Mouse (Mus musculus) stomach, postnatal 0 days (tissue): ENCODE data around the gene Rimklb. TPM values are rescaled to one million over a fixed set of nuclear protein-coding genes. Genes with fewer than 3 reads are reported as not detected.

ENCODE experiments used
- ATAC-seq: fragments of 200-750 bp; cut with Nextera tagmentation; 2 replicates; pipeline ENCODE4 v1.8.0; 2017; ENCODE audit not compliant: low FRiP score, low TSS enrichment
- DNase-seq: peaks from one replicate; pipeline ENCODE4 v3.0.0-alpha.2; 2016; ENCODE audit warnings: low spot score
- H3K27ac ChIP-seq: fragments of 300-500 bp; sonication (generic); replicated peaks from 2 replicates; pipeline ENCODE4 v1.5.1; 2014; ENCODE audit warnings: mild to moderate bottlenecking, control low read depth
- H3K27me3 ChIP-seq: fragments of 300-500 bp; sonication (generic); 2 replicates; pipeline ENCODE4 v1.6.1; 2014; ENCODE audit warnings: low read length; ENCODE audit not compliant: control insufficient read depth, insufficient read depth
- H3K36me3 ChIP-seq: fragments of 300-500 bp; sonication (generic); 2 replicates; pipeline ENCODE4 v1.6.1; 2014; ENCODE audit warnings: low read length, mixed read lengths; ENCODE audit not compliant: control insufficient read depth, insufficient read depth
- H3K4me1 ChIP-seq: fragments of 300-500 bp; sonication (generic); replicated peaks from 2 replicates; pipeline ENCODE4 v1.6.1; 2014; ENCODE audit warnings: antibody characterized with exemption; ENCODE audit not compliant: control insufficient read depth, insufficient read depth
- H3K4me2 ChIP-seq: fragments of 300-500 bp; sonication (generic); replicated peaks from 2 replicates; pipeline ENCODE4 v1.6.1; 2014; ENCODE audit warnings: low read depth, mild to moderate bottlenecking, control low read depth, moderate library complexity
- H3K4me3 ChIP-seq: fragments of 300-500 bp; sonication (generic); 2 replicates; pipeline ENCODE4 v1.5.1; 2014; ENCODE audit warnings: low read depth, low read length, control low read depth
- H3K9ac ChIP-seq: fragments of 300-500 bp; sonication (generic); 2 replicates; pipeline ENCODE4 v1.6.1; 2014; ENCODE audit warnings: mild to moderate bottlenecking, low read length, control low read depth, mixed read lengths
- H3K9me3 ChIP-seq: fragments of 300-500 bp; sonication (generic); 2 replicates; pipeline ENCODE4 v1.6.1; 2016; ENCODE audit warnings: low read length; ENCODE audit not compliant: control insufficient read depth
- CTCF ChIP-seq: IDR thresholded peaks from 2 replicates; pipeline ENCODE4 v1.5.1; 2016; ENCODE audit warnings: antibody characterized with exemption, low read depth, mild to moderate bottlenecking, moderate library complexity
- EP300 ChIP-seq: optimal IDR thresholded peaks from 2 replicates; pipeline ENCODE3; 2016; ENCODE audit warnings: antibody characterized with exemption
- WGBS: fragments of 180-500 bp; shearing (Covaris S2); extraction: QIAGEN DNeasy Blood & Tissue Kit; methylation state at CpG from one replicate; pipeline ENCODE4 v1.1.7; 2014; 5-methylcytosine and 5-hydroxymethylcytosine counted together
- polyA plus RNA-seq: library from polyadenylated mRNA; unstranded; fragments of >200 nt; fragmentation: Nextera tagmentation; extraction: Ambion mirVana; gene quantifications from 2 replicates; pipeline ENCODE4 v1.2.1, GENCODE M21; 2015

Rimklb gene
- polyA plus RNA-seq, 1 experiment from 2014 or later = 2.4 TPM

GRCm38 (mm10) chr6:122411281-122411680 is 87.3 kb downstream of the Rimklb start:
- Histone ChIP-seq H3K27ac (no peak overlapping the region), H3K9ac (no peak overlapping the region), H3K36me3 (no peaks in the 10 kb centered on the region), H3K27me3 (no peaks in the 10 kb centered on the region), H3K4me3 (no peak overlapping the region), H3K4me2 (no peak overlapping the region), H3K9me3 (no peaks in the 10 kb centered on the region), H3K4me1 (no peaks in the 10 kb centered on the region)
- ATAC-seq (no peak), DNase-seq (no peak)
- WGBS = 81% methylated on average over 8 of the region's 8 CpGs
- no peak for TF ChIP-seq CTCF
- TF ChIP-seq EP300 = no peak

- Histone ChIP-seq H3K27me3 (no peaks in the 10 kb centered on the region), H3K4me3 (no peak overlapping the region), H3K36me3 (no peaks in the 10 kb centered on the region), H3K27ac (no peak overlapping the region), H3K9ac (no peak overlapping the region), H3K9me3 (no peaks in the 10 kb centered on the region), H3K4me1 (no peaks in the 10 kb centered on the region), H3K4me2 (no peak overlapping the region)
- 11% methylated on average over 3 of the region's 3 CpGs for WGBS
- ATAC-seq = no peak
- DNase-seq = no peak
- TF ChIP-seq CTCF (peak; percentile 84), EP300 (no peak)
Measured at GRCm38 (mm10) chr6:122402240-122402639, 96.3 kb downstream of the Rimklb start.

- ATAC-seq (no peak), DNase-seq (no peak)
- Histone ChIP-seq H3K27me3 (no peaks in the 10 kb centered on the region), H3K9me3 (no peaks in the 10 kb centered on the region), H3K36me3 (no peaks in the 10 kb centered on the region), H3K4me3 (no peak overlapping the region), H3K4me2 (no peak overlapping the region), H3K27ac (no peak overlapping the region), H3K4me1 (no peaks in the 10 kb centered on the region), H3K9ac (no peak overlapping the region)
- 77% methylated on average over 9 of the region's 9 CpGs for WGBS
- TF ChIP-seq EP300 = no peak
- no peak for TF ChIP-seq CTCF
Measured at GRCm38 (mm10) chr6:122400263-122400662, 98.3 kb downstream of the Rimklb start.

Other genes with a start within 250 kb of the Rimklb start
- 0.08 and 0.15 TPM in 2 replicates for gene Klrg1, start 215.9 kb downstream of the Rimklb start, polyA plus RNA-seq
- 103 and 111 TPM in 2 replicates for gene M6pr, start 190.0 kb downstream of the Rimklb start, polyA plus RNA-seq
- gene Phc1, start 158.2 kb downstream of the Rimklb start, polyA plus RNA-seq = 5.3 and 6.1 TPM in 2 replicates
- gene Mfap5, start 7.1 kb upstream of the Rimklb start, polyA plus RNA-seq = 219 and 276 TPM in 2 replicates
- gene Aicda, start 55.0 kb upstream of the Rimklb start, polyA plus RNA-seq = 0.04 TPM in 1 of 2 replicates, not detected in the other
- gene Apobec1, start 103.7 kb upstream of the Rimklb start, polyA plus RNA-seq = 7.3 and 7.8 TPM in 2 replicates
- gene Gdf3, start 111.3 kb upstream of the Rimklb start, polyA plus RNA-seq = not detected in 2 replicates
- gene Dppa3, start 127.6 kb upstream of the Rimklb start, polyA plus RNA-seq = not detected in 2 replicates
- gene Nanog, start 208.7 kb upstream of the Rimklb start, polyA plus RNA-seq = 0.06 and 0.07 TPM in 2 replicates